Mouse (Mus musculus) MEL (cell line): ENCODE results near the gene a.

Experiments used
- MAX ChIP-seq: IDR thresholded peaks from 2 replicates; pipeline ENCODE4 v1.6.1; 2011; ENCODE audit warnings: low read length, improper control_type of control experiment
- MYC ChIP-seq: IDR thresholded peaks from 2 replicates; pipeline ENCODE4 v1.6.1; 2011; ENCODE audit warnings: low read depth, mild to moderate bottlenecking, low read length, improper control_type of control experiment, moderate library complexity
- TAL1 ChIP-seq: IDR thresholded peaks from 2 replicates; pipeline ENCODE4 v1.6.1; 2012; ENCODE audit warnings: mild to moderate bottlenecking, inconsistent platforms, low read length, moderate library complexity, mixed read lengths

GRCm38 (mm10) chr2:155047452-155048178, 256.4 kb downstream of the a start:
- TF ChIP-seq TAL1 (no peak), MYC (no peak), MAX (no peak)
